Mouse (Mus musculus): Measurements from ENCODE around the gene Ccl2. TPM values are rescaled to one million over a fixed set of nuclear protein-coding genes. Genes with fewer than 3 reads are reported as not detected.

The Ccl2 gene
- total RNA-seq (2021), result 1 to 10 TPM; 1.2 to 1.7 TPM
- long read RNA-seq, experiment 1, partial matches to known transcripts, result 0 of 2 reads
- long read RNA-seq, experiment 1, other reads (novel, unspliced or antisense), result 0 of 2 reads
- long read RNA-seq, experiment 2, partial matches to known transcripts, result 0 of 2 reads
- long read RNA-seq, experiment 2, other reads (novel, unspliced or antisense), result 0 of 2 reads

DNA sequence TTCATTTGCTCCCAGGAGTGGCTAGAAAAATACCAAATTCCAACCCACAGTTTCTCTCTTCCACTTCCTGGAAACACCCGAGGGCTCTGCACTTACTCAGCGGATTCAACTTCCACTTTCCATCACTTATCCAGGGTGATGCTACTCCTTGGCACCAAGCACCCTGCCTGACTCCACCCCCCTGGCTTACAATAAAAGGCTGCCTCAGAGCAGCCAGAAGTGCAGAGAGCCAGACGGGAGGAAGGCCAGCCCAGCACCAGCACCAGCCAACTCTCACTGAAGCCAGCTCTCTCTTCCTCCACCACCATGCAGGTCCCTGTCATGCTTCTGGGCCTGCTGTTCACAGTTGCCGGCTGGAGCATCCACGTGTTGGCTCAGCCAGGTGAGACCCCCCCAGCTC lies at the start of gene Ccl2:
Gene Ccl2, plus strand, starts transcription at position 216 of the 400 bp plus-strand sequence.
- DNase-seq, result peak; percentile 60 to 78
- intact Hi-C loops (cut with DNase I), result loop anchor here (5.0 kb wide), 1 partner anchor 38 kb away; no protein-coding TSS in a partner anchor

DNA sequence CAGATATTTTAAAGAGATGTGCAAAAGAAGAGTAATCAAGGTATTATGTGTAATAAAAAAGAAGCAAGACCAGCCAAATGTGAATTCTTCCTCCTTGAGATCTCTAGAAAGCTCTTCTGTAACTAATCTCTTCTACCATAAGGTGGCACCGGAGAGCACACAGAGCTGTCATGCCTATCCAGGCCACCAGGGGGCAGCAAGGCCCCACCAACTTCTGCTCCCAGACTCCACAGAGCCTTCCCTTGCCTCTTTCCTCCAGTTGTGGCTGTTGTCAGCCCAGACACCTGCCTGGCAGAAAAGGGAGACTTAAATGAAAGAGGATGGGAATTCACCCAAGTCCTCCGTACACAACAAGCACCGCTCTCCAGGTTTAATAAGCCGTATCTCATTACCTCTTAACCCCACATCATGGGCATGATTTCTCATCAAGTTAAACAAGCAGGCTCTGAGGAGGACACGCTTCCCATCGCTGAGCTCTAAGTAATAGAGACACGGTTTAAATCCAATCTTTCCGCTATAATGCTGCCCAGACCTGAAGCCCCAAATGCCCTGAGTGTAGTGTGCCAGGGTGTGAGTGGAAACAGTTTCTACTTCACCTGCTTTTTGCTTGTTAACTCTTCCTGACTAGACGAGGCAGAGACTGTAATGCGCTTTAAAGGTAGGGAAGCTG lies 39.1 kb upstream of the Ccl2 start:
- intact Hi-C loops (cut with DNase I), result loop anchor here (1.0 to 5.0 kb wide), 2 partner anchors 41 to 181 kb away; partner anchors contain the start of genes Ccl2 and Gm17268
- peak; percentile 77 to 80 for DNase-seq

DNA sequence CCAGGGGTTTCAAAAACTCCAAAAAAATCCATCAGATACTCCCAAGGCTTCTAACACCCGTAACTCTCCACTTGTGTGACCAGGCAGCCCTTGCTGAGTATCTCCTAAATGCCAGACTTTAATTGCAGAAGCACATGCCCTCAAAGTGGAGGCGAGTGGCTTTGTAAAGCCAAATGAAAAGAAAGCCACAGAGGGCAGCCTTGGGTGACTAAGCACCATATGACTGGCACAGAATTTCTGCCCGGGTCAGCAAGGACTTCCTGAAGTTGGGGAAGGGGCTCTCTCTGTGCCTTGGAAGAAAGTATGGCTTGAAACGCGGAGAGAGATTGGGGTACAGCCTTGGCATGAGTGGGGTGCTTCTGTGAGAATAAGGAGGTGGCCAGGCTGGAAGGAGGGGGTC lies 38.3 kb upstream of the Ccl2 start:
- intact Hi-C loops (cut with DNase I), result loop anchor here (5.0 kb wide), 1 partner anchor 40 kb away; the partner anchor contains the start of genes Ccl2 and Gm17268
- DNase-seq, result no peak

DNA sequence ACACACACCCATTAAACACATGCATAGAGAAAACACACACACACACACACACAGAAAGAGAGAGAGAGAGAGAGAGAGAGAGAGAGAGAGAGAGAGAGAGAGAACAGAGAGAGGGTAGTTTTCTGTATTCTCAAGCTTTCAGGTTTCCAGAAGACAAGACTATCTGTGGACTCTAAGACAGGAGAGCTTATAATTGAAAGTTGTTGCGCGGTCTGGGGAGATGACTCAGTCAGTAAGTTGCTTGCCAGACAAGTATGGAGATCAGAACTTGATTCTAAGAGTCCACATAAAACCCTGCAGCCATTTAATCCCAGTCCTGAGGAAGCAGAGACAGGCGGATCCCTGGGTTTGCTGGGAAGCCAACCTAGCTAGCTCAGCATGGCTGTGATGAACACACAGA lies 36.7 kb upstream of the Ccl2 start:
- intact Hi-C loops (cut with DNase I), result loop anchor here (5.0 kb wide), 1 partner anchor 39 kb away; the partner anchor contains the start of genes Ccl2 and Gm17268
- no peak for DNase-seq

DNA sequence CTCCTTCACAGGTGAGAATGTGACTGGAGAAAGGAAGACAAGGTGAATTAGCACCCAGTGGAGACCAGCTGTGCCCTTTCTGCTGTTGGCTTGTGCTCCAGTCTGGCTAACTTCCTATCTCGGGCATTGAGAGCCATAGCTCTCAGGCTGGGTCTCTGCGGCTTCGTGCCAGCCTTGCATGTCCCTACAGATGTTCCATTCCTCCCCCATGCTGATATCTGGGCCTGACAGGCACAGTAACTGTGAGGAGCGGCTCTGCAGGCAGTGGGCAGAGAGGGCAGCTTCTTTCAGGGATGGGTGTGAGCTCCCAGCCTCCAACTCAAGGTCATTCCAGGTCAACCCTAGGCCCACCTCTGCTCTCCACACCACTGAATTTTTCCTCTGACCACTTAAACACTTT lies 35.9 kb upstream of the Ccl2 start:
- intact Hi-C loops (cut with DNase I), result loop anchor here (5.0 kb wide), 1 partner anchor 38 kb away; the partner anchor contains the start of genes Ccl2 and Gm17268
- no peak for DNase-seq

DNA sequence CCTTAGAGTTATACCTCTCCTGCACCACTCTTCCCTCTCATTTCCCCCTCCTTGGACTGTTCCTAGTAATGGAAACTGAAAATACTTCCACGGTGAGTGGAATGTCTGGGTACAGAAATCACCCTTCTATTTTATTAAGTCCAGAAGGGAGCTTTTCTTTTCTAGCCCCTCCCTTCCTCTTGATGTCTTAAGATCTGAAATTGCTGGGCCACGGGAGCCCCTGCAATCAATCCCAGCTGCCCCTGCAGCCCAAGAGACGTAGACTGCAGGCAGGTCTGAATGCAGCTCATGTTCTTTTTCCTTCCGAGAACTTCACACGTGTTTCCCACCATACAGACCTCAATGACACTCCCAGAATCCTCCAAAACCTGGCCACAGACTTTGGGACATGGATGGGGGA lies 34.8 kb upstream of the Ccl2 start:
- no peak for DNase-seq
- intact Hi-C loops (cut with DNase I), result no loop called here

DNA sequence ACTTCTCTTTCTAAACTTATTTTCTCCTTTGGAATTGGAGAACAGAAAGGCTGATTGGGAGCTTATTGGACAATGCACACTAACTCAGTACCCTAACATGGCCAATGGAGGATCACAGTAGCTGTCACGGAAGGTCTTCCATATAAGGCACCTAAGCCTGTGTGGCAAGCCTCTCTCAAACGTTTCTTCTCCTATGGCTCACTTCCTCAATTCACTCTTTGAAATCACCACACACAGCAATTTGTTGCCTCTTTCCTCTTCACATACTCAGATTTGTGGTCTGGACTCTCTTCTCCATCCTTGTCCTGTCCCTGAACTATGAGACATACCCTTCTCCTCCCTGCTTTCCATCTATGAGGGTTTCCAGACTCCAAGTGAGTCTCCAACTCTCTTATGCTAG lies 30.6 kb upstream of the Ccl2 start:
- no peak for DNase-seq
- intact Hi-C loops (cut with DNase I), result no loop called here

DNA sequence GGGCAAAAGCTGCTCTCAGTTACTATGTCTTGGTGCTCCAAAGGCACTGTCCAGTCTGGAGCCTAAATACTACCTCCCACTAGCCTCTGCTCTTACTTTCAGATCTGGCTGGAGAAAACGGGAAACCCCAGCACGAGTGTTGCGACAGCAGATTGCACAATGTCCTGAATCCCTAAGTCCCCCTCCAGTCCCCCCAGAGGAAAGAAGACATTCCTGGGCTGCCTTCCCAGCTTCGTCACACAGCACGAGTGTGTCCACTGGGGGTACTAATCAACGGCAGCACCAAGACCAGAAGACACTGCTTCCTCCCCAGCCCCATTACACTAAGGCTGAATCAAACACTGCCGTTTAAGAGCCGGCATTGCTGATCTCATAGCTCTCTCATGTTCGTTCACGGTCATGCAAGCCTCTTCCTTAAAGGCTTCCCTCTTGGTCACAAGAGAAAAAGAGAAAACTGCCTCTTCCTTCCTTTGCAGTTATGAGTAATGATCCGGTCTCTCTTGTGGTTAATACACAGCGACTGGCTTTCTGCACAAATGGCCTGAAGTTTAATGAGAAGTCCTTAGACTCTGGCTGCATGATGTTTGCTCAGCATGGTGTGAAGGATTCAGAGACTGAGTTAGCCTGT lies 28.5 kb upstream of the Ccl2 start:
- intact Hi-C loops (cut with DNase I), result no loop called here
- peak; percentile 77 to 78 for DNase-seq

DNA sequence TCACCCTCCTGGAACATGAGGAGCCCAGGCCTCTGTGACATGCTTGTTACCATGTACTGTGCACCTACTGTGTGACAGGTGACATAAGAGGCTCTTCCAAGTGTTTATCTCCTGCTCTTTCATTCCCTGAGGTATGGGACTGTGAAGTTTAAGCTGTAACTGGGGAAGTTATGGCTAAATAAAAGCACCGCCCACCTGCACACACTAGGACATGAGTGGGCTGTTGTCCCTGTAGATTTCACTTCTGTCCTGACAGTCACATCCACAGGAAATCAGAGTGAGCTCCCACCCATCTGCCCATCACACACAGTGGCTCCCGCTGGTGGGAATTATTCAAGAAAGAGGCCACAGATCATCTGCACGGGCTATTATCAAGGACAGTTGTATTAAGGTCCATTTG lies 25.3 kb upstream of the Ccl2 start:
- no peak for DNase-seq
- intact Hi-C loops (cut with DNase I), result no loop called here

DNA sequence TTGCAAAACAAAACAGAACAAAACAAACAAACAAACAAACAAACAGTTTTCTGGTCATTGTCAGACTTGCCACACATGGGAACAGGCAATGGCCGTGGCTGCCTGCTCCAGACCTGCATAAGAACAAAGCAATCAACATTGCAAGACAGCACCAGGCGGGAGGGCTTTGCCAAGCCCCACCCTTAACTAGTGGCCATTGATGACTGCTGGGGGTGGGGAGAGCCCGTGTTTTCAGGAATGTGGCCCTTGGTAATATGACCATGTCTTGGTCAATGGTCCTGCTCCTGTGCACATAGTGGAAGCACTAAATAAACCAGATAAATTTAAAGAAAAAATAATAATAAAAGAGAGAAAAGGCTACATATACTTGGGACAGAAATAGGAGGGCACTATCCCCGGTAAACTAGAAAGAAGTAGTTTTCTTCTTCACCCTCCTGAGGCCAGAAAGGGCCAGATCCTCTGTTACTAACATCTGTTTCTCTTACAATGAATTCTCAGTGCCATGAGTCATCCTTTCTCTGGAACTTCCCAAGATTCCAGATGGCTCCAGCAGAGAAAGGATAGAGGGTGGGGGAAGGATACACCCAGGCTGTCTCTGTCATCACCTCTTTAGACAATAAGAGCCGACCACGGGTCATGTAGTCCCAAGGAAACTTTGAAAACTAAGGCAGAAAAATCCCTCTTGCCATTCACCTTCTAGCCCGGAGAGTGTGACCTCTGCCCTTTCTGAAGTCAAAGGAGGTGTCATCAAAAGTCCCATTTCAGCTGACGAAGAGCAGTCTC lies 23.8 kb upstream of the Ccl2 start:
- intact Hi-C loops (cut with DNase I), result no loop called here
- peak in 1 of 2 experiments; percentile 38 for DNase-seq

DNA sequence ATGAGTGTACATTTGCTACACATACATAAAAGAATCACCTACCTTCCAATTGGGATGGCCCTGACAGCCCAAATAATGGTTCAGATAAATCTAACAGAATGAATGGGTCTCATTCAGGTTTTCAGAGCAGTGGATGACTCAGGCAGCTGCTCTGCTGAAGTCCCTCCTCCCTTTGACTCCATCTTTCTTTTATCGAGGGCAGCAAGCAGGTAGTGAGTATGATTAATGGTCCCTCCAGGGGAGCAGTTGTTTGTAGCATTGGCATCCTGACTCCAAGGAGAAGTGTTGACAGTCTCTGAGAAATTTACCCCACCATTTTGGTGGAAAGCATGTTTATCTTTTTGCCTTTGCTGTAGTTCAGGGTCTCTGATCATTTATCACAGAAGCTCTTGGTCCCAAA lies 21.6 kb upstream of the Ccl2 start:
- intact Hi-C loops (cut with DNase I), result no loop called here
- DNase-seq, result no peak

DNA sequence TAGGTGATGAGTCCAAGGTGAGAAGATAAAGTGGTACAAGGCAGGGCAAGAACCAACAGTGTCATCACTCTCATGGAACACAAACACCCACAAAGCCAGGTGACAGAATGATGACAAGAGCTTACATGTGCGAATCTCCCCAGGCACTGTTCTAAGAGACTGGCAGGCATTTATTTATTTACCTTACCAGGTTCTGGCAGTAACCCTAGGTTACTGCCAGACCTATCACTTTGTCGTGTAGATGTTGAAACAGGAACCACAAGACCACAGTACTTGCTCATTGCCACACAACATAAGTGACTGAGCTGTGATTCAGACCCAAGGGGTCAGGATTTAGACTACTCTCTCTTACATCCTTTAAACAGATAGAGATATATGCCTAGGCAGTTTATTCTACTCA lies 20.3 kb upstream of the Ccl2 start:
- no peak for DNase-seq

DNA sequence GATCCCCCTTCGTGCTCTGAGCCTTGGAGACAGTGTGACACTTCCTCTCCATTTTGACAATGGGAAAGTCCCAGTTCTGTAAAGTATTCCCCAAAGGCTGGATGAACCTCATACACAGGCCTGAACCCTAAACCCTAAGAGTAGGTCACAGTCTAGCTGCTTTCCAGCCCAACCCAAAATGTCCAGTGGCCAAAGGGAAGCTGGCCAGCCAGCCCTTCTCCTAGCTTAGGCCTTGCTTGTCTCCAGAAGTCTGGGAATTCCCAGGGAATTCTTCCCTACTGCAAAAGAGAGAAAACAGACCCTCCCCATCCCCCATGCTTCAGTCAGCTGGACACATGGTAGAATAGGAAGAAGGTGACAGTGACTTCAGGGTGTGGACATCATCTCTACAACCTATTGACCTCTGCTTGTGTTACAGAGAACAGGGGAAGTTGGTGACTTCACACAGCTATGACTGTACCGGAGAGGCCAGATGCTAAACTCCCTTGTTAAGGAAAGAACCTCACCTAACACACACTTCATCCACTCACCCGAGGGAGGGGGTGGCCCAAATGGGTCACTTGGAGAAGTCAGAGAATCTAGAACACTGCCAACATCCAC lies 19.1 kb upstream of the Ccl2 start:
- intact Hi-C loops (cut with DNase I), result no loop called here
- peak; percentile 40 to 52 for DNase-seq

More for the DNA sequence above, 20.3 kb upstream of the Ccl2 start:
- intact Hi-C loops (cut with DNase I), result no loop called here

DNA sequence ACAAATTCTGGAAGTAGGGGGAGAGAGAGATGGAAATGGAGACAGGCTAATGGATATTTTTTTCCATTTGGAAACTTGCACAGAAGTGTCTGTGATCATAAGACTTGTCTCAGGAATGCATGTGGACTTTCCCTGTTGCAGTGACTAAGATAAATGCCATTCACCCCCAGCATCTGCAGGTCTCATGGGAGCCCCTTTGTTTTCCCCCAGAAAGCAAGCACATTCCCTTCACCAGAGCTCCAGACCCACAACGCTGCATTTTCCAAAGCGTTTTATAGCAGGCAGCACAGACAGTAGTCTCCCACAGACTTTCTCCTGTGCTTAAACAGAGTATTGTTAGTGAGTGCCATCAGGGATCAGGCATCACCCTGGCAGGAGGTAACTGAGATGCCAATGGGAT lies 16.0 kb upstream of the Ccl2 start:
- intact Hi-C loops (cut with DNase I), result no loop called here

DNA sequence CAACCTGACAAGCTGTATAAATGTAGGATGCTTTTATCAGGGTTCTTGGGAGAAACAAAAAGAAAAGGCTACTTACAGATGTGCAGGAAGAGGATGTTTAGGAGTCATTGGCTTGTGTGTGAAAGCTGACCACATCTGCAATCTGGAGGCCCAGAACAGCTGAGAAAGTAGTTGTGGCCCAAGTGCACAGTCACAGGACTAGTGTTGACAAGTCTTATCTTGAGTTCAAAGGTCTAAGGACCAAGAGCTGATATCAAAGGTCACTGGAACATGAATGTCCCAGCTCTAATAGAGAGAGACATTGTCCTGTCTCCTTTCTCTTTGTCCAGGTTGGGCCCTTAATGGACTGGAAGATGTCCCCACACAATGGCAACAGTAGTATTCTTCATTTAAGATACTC lies 15.6 kb upstream of the Ccl2 start:
- no peak for DNase-seq
- intact Hi-C loops (cut with DNase I), result no loop called here

More for the DNA sequence above, 16.0 kb upstream of the Ccl2 start:
- DNase-seq, result no peak

DNA sequence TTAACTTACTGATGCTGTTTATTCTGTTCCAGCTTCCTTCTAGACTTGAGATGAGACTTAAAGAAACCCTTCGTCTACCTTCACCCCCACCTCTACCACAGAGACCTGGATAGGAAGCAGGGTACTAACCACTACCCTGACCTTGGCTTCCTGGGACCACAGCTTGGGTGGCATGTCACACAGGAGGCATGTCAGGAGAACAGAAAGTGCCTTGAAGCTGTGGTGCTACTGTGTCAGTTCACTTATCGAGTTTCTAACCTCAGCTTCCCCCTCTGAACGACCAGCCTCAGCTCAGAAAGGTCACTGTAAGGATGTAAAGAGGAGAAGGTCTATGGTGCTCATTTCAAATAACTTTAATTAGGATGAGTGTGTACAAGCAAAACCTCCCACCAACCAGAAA lies 14.0 kb upstream of the Ccl2 start:
- intact Hi-C loops (cut with DNase I), result no loop called here
- no peak for DNase-seq

DNA sequence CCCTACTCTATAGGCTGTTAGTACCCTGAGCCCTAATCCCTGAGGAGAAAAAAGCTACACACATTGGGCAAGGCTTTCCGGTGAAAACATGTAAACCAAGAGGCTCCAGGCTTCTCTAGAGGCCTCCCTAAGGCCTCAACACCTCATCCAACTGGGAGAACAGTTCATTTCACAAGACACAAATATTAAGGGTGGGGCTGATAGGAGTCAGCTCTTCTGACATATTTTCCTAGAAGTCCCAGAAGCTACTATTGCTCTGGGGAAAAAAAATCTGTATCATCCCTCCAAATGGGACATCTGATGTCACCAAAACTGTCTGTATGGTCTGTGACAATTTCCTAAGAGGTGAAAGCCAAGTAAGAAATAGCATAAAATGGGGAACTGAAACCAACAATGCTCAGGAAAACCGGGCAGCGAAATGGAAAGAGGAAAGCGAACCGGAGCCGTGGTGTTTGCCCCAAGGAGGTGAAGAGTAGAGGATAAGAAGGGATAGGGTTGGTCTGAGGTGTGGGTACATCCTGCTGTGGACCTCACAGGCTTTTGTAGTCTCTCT lies 12.8 kb upstream of the Ccl2 start:
- intact Hi-C loops (cut with DNase I), result no loop called here
- no peak for DNase-seq

DNA sequence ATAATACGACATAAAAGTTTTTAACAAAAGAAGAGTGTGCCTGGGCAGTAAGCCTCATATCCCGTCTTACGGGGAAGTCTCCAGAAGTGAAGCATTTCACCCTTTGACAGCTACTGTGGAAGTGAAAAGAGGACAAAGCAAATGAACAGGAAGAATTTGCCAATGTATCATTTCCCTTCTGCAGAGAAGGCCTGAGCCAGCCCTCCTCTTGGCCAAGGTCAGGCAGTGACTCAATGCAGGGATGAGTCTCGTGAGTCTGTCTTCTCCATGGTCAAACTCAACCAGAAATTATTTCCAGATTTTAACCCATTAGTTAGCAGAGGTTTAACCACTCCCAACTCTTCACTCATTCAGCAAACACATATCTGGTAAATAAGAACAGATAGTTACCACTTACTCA lies 11.6 kb upstream of the Ccl2 start:
- intact Hi-C loops (cut with DNase I), result no loop called here

DNA sequence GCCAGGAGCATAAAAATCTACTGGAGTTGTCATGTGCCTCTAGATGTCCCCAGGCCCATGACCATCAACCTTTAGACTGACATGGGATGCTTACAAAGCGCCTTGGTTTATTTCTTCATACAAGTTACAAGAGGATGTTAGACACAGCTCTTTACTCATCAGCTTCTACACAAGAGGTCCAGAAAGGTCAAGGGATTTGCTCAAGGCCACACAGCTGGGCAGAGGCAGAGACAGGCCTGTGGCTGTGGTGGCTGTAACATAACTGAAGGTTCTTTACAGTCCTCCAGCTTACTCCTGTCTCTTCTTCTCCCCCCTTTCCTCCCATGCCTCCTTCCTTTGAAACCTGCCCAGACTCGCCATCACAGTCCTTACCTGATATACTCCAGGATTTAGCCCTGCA lies 5.2 kb upstream of the Ccl2 start:
- intact Hi-C loops (cut with DNase I), result no loop called here
- no peak for DNase-seq

More for the DNA sequence above, 11.6 kb upstream of the Ccl2 start:
- DNase-seq, result no peak

DNA sequence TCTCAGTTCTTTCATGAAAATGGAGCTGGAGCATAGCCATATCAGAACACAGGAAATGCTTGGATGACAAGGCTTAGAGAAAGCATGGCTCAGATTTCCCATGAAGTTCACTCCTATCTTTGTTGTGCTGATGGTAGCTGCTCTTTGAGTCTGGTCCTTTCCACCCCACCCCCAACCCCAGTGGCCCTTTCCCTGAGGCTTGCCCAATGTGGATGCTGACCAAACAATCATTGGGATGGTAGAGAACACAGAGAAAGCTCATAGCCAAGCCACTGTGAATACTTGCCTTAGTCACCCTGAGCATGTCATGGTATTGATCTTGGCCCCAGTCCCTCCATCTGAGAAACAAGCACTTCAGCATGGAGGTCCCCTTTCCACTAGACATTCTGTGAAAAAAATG lies 3.2 kb upstream of the Ccl2 start:
- DNase-seq, result no peak
- intact Hi-C loops (cut with DNase I), result no loop called here

Measured in heart, postnatal 14 days (tissue).